21 mouse cellular contexts compared by ENCODE assay signal in genomic region chr4:44225128-44225527, GRCm38 (mm10). TPM values are rescaled to one million over a fixed set of nuclear protein-coding genes. Genes with fewer than 3 reads are reported as not detected.
DNase-seq lines count a peak whose midpoint lies in the region; ATAC-seq and TF ChIP-seq lines count a peak whose summit lies in the region.
"Had no signal": no experiment of that assay in that cellular context is flagged by ENCODE, and none has a peak within 500 bp of the region (broad histone marks: within the 10 kb centered on the region; RNA-seq: fewer than 3 reads in every experiment).

No protein-coding gene starts in this region.

- peaks cover 14% of the 10 kb centered on the region for H3K4me1 ChIP-seq in olfactory bulb, adult 2 months (ENCODE audit: control insufficient read depth, insufficient read depth, low read length)
- no peaks in the 10 kb centered on the region for H3K4me1 ChIP-seq in liver, embryonic 11.5 days (replicated peaks; ENCODE audit: control insufficient read depth, insufficient read depth, low read length)
- H3K4me1 ChIP-seq: heart, embryonic 10.5 days had no signal

- no peak for TF ChIP-seq CTCF in olfactory bulb, adult 2 months (IDR thresholded peaks at IDR 0.05; ENCODE audit: insufficient read depth, low read depth, low read length)

- TF ChIP-seq POLR2A in olfactory bulb, adult 2 months (IDR thresholded peaks at IDR 0.05; ENCODE audit: insufficient read depth, low read depth, low read length) = no peak

- no peak overlapping the region for H3K4me2 ChIP-seq in liver, embryonic 11.5 days
- H3K4me2 ChIP-seq: embryonic facial prominence, embryonic 15.5 days; hindbrain, embryonic 13.5 days had no signal

- peak; percentile 16 for DNase-seq in layer of hippocampus, adult 9-11 months
- DNase-seq in layer of hippocampus, postnatal 10 days (ENCODE audit: low spot score in 2 of 2) = no peak
- DNase-seq in right cerebral cortex, adult 2 months (ENCODE audit: low spot score in 2 of 2) = peak; percentile 47 to 57
- no peak for DNase-seq in right cerebral cortex, postnatal 14 days
- no peak for DNase-seq in liver, embryonic 11.5 days (ENCODE audit: low spot score)
- DNase-seq: adrenal gland, adult 8-10 months; cerebellum, adult 11-12 months; cerebellum, adult 9-10 months; cerebellum, postnatal 36 days; gastrocnemius, postnatal 10 days; heart, adult 18-20 months; heart, postnatal 10 days; heart, postnatal 4 days had no signal

- no peak overlapping the region for H3K4me3 ChIP-seq in olfactory bulb, adult 2 months (ENCODE audit: insufficient read depth, low read depth, low read length)
- no peak overlapping the region for H3K4me3 ChIP-seq in liver, embryonic 11.5 days (ENCODE audit: low read depth, low read length)
- H3K4me3 ChIP-seq: embryonic facial prominence, embryonic 15.5 days; erythroblast, embryonic 14.5 days; forebrain, embryonic 10.5 days; heart, embryonic 10.5 days; hindbrain, embryonic 13.5 days had no signal

- ATAC-seq in liver, embryonic 11.5 days (replicated peaks; ENCODE audit: low FRiP score) = no peak
- ATAC-seq: forebrain, embryonic 14.5 days had no signal

- no peaks in the 10 kb centered on the region for H3K36me3 ChIP-seq in liver, embryonic 11.5 days (ENCODE audit: control insufficient read depth, insufficient read depth, low read length)
- H3K36me3 ChIP-seq: embryonic facial prominence, embryonic 15.5 days; forebrain, embryonic 10.5 days; G1E; heart, embryonic 10.5 days; hindbrain, embryonic 13.5 days had no signal

- 63% methylated on average over 10 of the region's 10 CpGs for WGBS in olfactory bulb, adult 2 months
- 85% methylated on average over 10 of the region's 10 CpGs for WGBS in liver, embryonic 11.5 days

- no peak overlapping the region for H3K9ac ChIP-seq in liver, embryonic 11.5 days (ENCODE audit: low read depth, low read length)
- H3K9ac ChIP-seq: embryonic facial prominence, embryonic 15.5 days; hindbrain, embryonic 13.5 days had no signal

- no peaks in the 10 kb centered on the region for H3K27me3 ChIP-seq in liver, embryonic 11.5 days (replicated peaks; ENCODE audit: control insufficient read depth, insufficient read depth, low read length)
- H3K27me3 ChIP-seq: embryonic facial prominence, embryonic 15.5 days; hindbrain, embryonic 13.5 days had no signal

- H3K9me3 ChIP-seq in liver, embryonic 11.5 days (ENCODE audit: control insufficient read depth, low read length) = no peaks in the 10 kb centered on the region
- H3K9me3 ChIP-seq: embryonic facial prominence, embryonic 15.5 days; forebrain, embryonic 10.5 days; G1E; heart, embryonic 10.5 days; hindbrain, embryonic 13.5 days had no signal

- H3K27ac ChIP-seq in olfactory bulb, adult 2 months (ENCODE audit: insufficient read depth, low read depth, low read length) = 0 out of 2 replicates have a peak overlapping the region, but pooled peaks have one; percentile 29
- H3K27ac ChIP-seq in liver, embryonic 11.5 days (ENCODE audit: low read depth, low read length) = no peak overlapping the region
- H3K27ac ChIP-seq: embryonic facial prominence, embryonic 15.5 days; heart, embryonic 10.5 days had no signal

RNA-seq across cellular contexts. Expression of gene Rnf38, which starts 8.5 kb away (rescaled TPM):
- 10 to 100 TPM; 64.6 to 66.4 TPM for total RNA-seq in layer of hippocampus, postnatal 10 days (2021)
- not detected in 2 replicates for polyA plus RNA-seq in olfactory bulb, adult 2 months (2012; ENCODE audit: insufficient read depth, insufficient read length, low replicate concordance, missing spikeins)
- 20.2 and 24.0 TPM in 2 replicates for polyA plus RNA-seq in liver, embryonic 11.5 days (2014; fragmentation: Nextera tagmentation; extraction: Ambion mirVana)

Comparison
In these comparisons a context has a peak if more than half of its experiments do, and no peak if none do; other contexts are left out.
1. DNase-seq: peak in layer of hippocampus, adult 9-11 months (single experiment) and right cerebral cortex, adult 2 months (2 of 2); none in layer of hippocampus, postnatal 10 days (0 of 2), right cerebral cortex, postnatal 14 days (single experiment) and liver, embryonic 11.5 days (single experiment).